Mouse (Mus musculus): ENCODE data around the gene Lmna. TPM values are rescaled to one million over a fixed set of nuclear protein-coding genes. Genes with fewer than 3 reads are reported as not detected.

Gene Lmna
- polyA plus RNA-seq, 1 experiment from 2014 or later = 100 TPM

- Histone ChIP-seq H3K4me2 (replicated peaks; ENCODE audit: low read depth, low read length) (peak overlapping the region; percentile 44), H3K9me3 (ENCODE audit: low read length) (no peaks in the 10 kb centered on the region), H3K36me3 (ENCODE audit: insufficient read depth, low read length) (no peaks in the 10 kb centered on the region), H3K27ac (ENCODE audit: low read length) (no peak overlapping the region), H3K27me3 (ENCODE audit: insufficient read depth, low read length) (no peaks in the 10 kb centered on the region), H3K4me1 (ENCODE audit: insufficient read depth, low read length) (peaks cover 45% of the 10 kb centered on the region), H3K9ac (replicated peaks; ENCODE audit: low read length) (peak overlapping the region; percentile 24; the same call in 1 of the 2 replicates), H3K4me3 (ENCODE audit: low read length) (peak overlapping the region; percentile 7)
- 15% methylated on average over 27 of the region's 27 CpGs for WGBS
- ATAC-seq (ENCODE audit: low FRiP score, low TSS enrichment) = 0 out of 2 replicates have a peak, but pooled peaks have one; percentile 2
These were observed 69.0 kb downstream of the Lmna start for GRCm38 (mm10) chr3:88440500-88441381.

DNA sequence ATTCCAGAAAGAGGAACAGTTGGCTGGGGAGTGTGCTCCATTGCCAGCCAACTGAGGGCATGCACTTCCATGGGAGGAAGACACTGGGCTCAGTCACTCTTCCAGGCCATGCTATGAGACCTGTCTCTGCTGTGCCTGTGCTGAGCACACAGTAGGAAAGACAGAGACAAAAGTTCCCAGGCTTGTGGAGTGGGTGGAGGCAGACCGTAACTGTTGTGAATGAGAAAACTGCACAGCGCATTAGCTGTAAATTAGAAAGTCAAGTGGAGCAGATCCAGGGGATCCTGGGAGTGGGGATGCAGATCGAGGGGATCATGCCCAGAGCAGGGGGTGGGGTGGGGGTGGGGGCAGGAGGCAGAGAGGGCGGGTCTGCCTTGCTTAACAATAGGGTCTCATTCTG, 70.2 kb downstream of the Lmna start:
- ATAC-seq (ENCODE audit: low FRiP score, low TSS enrichment) = no peak
- Histone ChIP-seq H3K4me3 (ENCODE audit: low read length) (no peak overlapping the region), H3K9ac (replicated peaks; ENCODE audit: low read length) (no peak overlapping the region), H3K9me3 (ENCODE audit: low read length) (no peaks in the 10 kb centered on the region), H3K27ac (ENCODE audit: low read length) (no peak overlapping the region), H3K4me2 (replicated peaks; ENCODE audit: low read depth, low read length) (no peak overlapping the region), H3K4me1 (ENCODE audit: insufficient read depth, low read length) (peaks cover 45% of the 10 kb centered on the region), H3K36me3 (ENCODE audit: insufficient read depth, low read length) (no peaks in the 10 kb centered on the region), H3K27me3 (ENCODE audit: insufficient read depth, low read length) (no peaks in the 10 kb centered on the region)
- WGBS = 58% methylated on average over 4 of the region's 4 CpGs

DNA sequence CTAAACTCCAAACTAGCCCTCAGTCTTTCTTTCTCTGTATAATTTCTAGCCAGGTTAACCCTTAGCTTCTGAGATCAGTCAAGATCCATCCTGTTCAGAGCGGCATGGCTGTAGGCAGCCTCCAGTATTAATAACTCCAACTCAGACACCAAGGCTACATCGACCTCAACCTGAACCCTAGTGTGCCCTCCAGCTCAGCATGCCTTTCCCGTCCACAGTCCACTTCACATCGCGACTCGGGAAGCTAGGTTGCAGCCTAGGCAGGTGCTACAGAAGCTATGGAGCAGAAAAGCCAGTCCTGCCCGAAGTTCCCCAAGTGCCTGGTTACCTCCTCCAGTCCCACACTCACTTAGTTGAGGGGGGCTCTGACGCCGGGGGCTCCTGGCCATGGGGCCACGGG, 72.3 kb downstream of the Lmna start:
- H3K27me3 ChIP-seq (ENCODE audit: insufficient read depth, low read length) = no peaks in the 10 kb centered on the region
- peak overlapping the region; percentile 55 for H3K4me2 ChIP-seq (replicated peaks; ENCODE audit: low read depth, low read length)
- peak; percentile 62 for ATAC-seq (ENCODE audit: low FRiP score, low TSS enrichment)
- peaks cover 45% of the 10 kb centered on the region for H3K4me1 ChIP-seq (ENCODE audit: insufficient read depth, low read length)
- peak overlapping the region; percentile 47 for H3K9ac ChIP-seq (replicated peaks; ENCODE audit: low read length)
- 53% methylated on average over 10 of the region's 10 CpGs for whole genome bisulfite sequencing
- peak overlapping the region; percentile 36 for H3K4me3 ChIP-seq (ENCODE audit: low read length)
- H3K27ac ChIP-seq (ENCODE audit: low read length) = peak overlapping the region; percentile 91
- H3K9me3 ChIP-seq (ENCODE audit: low read length) = no peaks in the 10 kb centered on the region
- no peaks in the 10 kb centered on the region for H3K36me3 ChIP-seq (ENCODE audit: insufficient read depth, low read length)

DNA sequence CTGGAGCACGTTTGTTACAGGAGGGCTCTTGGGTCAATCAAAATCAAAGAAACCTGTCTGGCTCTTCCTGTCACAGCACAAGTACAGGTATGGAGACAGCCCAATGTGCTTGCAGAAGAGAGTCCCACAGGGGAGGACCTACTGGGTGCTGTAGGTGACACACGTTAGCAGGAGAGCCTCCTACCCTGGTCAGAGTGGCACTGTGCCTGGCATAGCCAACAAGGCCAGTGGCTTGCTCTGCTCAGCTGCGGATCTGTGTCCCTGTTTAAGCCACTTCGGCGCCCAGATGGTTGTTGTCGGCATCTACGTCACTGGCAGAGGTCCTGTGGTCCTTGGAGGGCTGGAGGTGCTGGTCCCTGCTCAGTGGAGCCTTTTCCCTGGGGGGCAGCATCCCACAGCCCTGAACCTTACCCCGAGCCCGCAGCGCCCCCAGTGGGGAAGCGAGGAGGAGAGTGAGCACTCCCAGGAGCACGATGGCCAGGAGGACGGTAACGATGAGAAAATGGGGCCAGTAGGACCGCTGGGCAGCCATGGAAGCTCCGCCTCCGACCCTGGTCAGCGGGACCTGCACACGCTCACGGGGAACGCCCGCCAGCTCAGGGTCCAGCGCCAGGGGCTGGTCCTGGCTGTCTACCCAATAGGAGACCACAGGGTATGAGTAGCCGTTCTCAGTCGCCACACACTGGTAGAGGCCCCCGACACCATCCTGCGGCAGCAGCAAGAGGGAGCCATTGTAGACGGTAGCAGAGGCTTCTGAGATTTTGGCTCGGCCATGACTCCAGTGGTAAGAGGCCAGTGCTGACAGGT, 73.2 kb downstream of the Lmna start:
- Histone ChIP-seq H3K4me3 (ENCODE audit: low read length) (peak overlapping the region; percentile 36), H3K9ac (replicated peaks; ENCODE audit: low read length) (peak overlapping the region; percentile 47), H3K4me1 (ENCODE audit: insufficient read depth, low read length) (peaks cover 45% of the 10 kb centered on the region), H3K27ac (ENCODE audit: low read length) (peak overlapping the region; percentile 91), H3K36me3 (ENCODE audit: insufficient read depth, low read length) (no peaks in the 10 kb centered on the region), H3K4me2 (replicated peaks; ENCODE audit: low read depth, low read length) (peak overlapping the region; percentile 55), H3K27me3 (ENCODE audit: insufficient read depth, low read length) (no peaks in the 10 kb centered on the region), H3K9me3 (ENCODE audit: low read length) (no peaks in the 10 kb centered on the region)
- WGBS = 6% methylated on average over 29 of the region's 29 CpGs
- peak; percentile 94 for ATAC-seq (ENCODE audit: low FRiP score, low TSS enrichment)

- Histone ChIP-seq H3K4me1 (ENCODE audit: insufficient read depth, low read length) (peaks cover 38% of the 10 kb centered on the region), H3K27me3 (ENCODE audit: insufficient read depth, low read length) (no peaks in the 10 kb centered on the region), H3K9me3 (ENCODE audit: low read length) (no peaks in the 10 kb centered on the region), H3K4me3 (ENCODE audit: low read length) (no peak overlapping the region), H3K27ac (ENCODE audit: low read length) (0 out of 2 replicates have a peak overlapping the region, but pooled peaks have one; percentile 3), H3K36me3 (ENCODE audit: insufficient read depth, low read length) (no peaks in the 10 kb centered on the region), H3K4me2 (replicated peaks; ENCODE audit: low read depth, low read length) (no peak overlapping the region), H3K9ac (replicated peaks; ENCODE audit: low read length) (no peak overlapping the region)
- ATAC-seq (ENCODE audit: low FRiP score, low TSS enrichment) = no peak
- 41% methylated on average over 10 of the region's 10 CpGs for WGBS
These were observed 74.2 kb downstream of the Lmna start for GRCm38 (mm10) chr3:88435515-88435914.

MicroRNAs within 50 kb of the gene (microRNA counts, 519-probe panel; counts per million panel counts)
- 104 counts per million, percentile 35 among the panel's probes with 10 or more counts for microRNA mmu-miR-1905

Small RNA genes within 50 kb of the gene (microRNA-seq; reads per million reads assigned to microRNA genes)
- not detected for gene Mir1905
- not detected for gene Mir7011

Other genes starting within 250 kb of the Lmna start
- 0.15 and 2.2 TPM in 2 replicates for gene Gm38392, start 222.7 kb downstream of the Lmna start, polyA plus RNA-seq (2015; fragmentation: Nextera tagmentation; extraction: Ambion mirVana)
- 12.3 and 15.3 TPM in 2 replicates for gene Tsacc, start 213.0 kb downstream of the Lmna start, polyA plus RNA-seq (2015; fragmentation: Nextera tagmentation; extraction: Ambion mirVana)
- 575 and 599 TPM in 2 replicates for gene Cct3, start 212.8 kb downstream of the Lmna start, polyA plus RNA-seq (2015; fragmentation: Nextera tagmentation; extraction: Ambion mirVana)
- gene Glmp, start 184.9 kb downstream of the Lmna start, polyA plus RNA-seq (2015; fragmentation: Nextera tagmentation; extraction: Ambion mirVana) = 273 and 278 TPM in 2 replicates
- gene Tmem79, start 173.8 kb downstream of the Lmna start, polyA plus RNA-seq (2015; fragmentation: Nextera tagmentation; extraction: Ambion mirVana) = 7.8 and 7.9 TPM in 2 replicates
- 54.7 and 61.8 TPM in 2 replicates for gene Smg5, start 173.7 kb downstream of the Lmna start, polyA plus RNA-seq (2015; fragmentation: Nextera tagmentation; extraction: Ambion mirVana)
- 19.1 and 22.1 TPM in 2 replicates for gene Paqr6, start 145.4 kb downstream of the Lmna start, polyA plus RNA-seq (2015; fragmentation: Nextera tagmentation; extraction: Ambion mirVana)
- 0.22 and 0.71 TPM in 2 replicates for gene Bglap3, start 137.2 kb downstream of the Lmna start, polyA plus RNA-seq (2015; fragmentation: Nextera tagmentation; extraction: Ambion mirVana)
- not detected in 2 replicates for gene Bglap2, start 131.3 kb downstream of the Lmna start, polyA plus RNA-seq (2015; fragmentation: Nextera tagmentation; extraction: Ambion mirVana)
- 0.56 TPM in 1 of 2 replicates, not detected in the other for gene Bglap, start 125.5 kb downstream of the Lmna start, polyA plus RNA-seq (2015; fragmentation: Nextera tagmentation; extraction: Ambion mirVana)
- 144 and 152 TPM in 2 replicates for gene Pmf1, start 99.6 kb downstream of the Lmna start, polyA plus RNA-seq (2015; fragmentation: Nextera tagmentation; extraction: Ambion mirVana)
- 21.7 and 22.2 TPM in 2 replicates for gene Slc25a44, start 84.8 kb downstream of the Lmna start, polyA plus RNA-seq (2015; fragmentation: Nextera tagmentation; extraction: Ambion mirVana)
- gene Sema4a, start 48.8 kb downstream of the Lmna start, polyA plus RNA-seq (2015; fragmentation: Nextera tagmentation; extraction: Ambion mirVana) = 19.6 and 25.3 TPM in 2 replicates
- gene Mex3a, start 22.4 kb upstream of the Lmna start, polyA plus RNA-seq (2015; fragmentation: Nextera tagmentation; extraction: Ambion mirVana) = 18.6 and 20.7 TPM in 2 replicates
- gene Rab25, start 38.3 kb upstream of the Lmna start, polyA plus RNA-seq (2015; fragmentation: Nextera tagmentation; extraction: Ambion mirVana) = 17.3 and 23.9 TPM in 2 replicates
- gene Lamtor2, start 43.1 kb upstream of the Lmna start, polyA plus RNA-seq (2015; fragmentation: Nextera tagmentation; extraction: Ambion mirVana) = 189 and 207 TPM in 2 replicates
- gene Ubqln4, start 43.8 kb upstream of the Lmna start, polyA plus RNA-seq (2015; fragmentation: Nextera tagmentation; extraction: Ambion mirVana) = 52.7 and 57.8 TPM in 2 replicates
- gene Ssr2, start 65.9 kb upstream of the Lmna start, polyA plus RNA-seq (2015; fragmentation: Nextera tagmentation; extraction: Ambion mirVana) = 269 and 323 TPM in 2 replicates
- 103 and 119 TPM in 2 replicates for gene Arhgef2, start 96.0 kb upstream of the Lmna start, polyA plus RNA-seq (2015; fragmentation: Nextera tagmentation; extraction: Ambion mirVana)
- not detected in 2 replicates for gene Rxfp4, start 143.2 kb upstream of the Lmna start, polyA plus RNA-seq (2015; fragmentation: Nextera tagmentation; extraction: Ambion mirVana)
- gene Khdc4, start 175.8 kb upstream of the Lmna start, polyA plus RNA-seq (2015; fragmentation: Nextera tagmentation; extraction: Ambion mirVana) = 92.2 and 97.3 TPM in 2 replicates
- gene Rit1, start 206.9 kb upstream of the Lmna start, polyA plus RNA-seq (2015; fragmentation: Nextera tagmentation; extraction: Ambion mirVana) = 59.5 and 59.6 TPM in 2 replicates